Mouse (Mus musculus): ENCODE data around the gene Gm17428. TPM values are rescaled to one million over a fixed set of nuclear protein-coding genes. Genes with fewer than 3 reads are reported as not detected.
"Not testable (repeated sequence)": the region's sequence is repeated elsewhere in the genome, so short reads cannot be mapped to it uniquely, and the experiment has no call there.

Gene Gm17428
- polyA plus RNA-seq, 1 experiment from 2014 or later, result not detected

GRCm38 (mm10) chr14:54968344-54968743 lies 8.4 kb upstream of the Gm17428 start:
- ATAC-seq (ENCODE audit: low FRiP score, low TSS enrichment) (no peak), DNase-seq (ENCODE audit: low spot score) (no peak)
- Histone ChIP-seq H3K4me2 (replicated peaks; ENCODE audit: low read depth) (no peak overlapping the region), H3K9me3 (ENCODE audit: control insufficient read depth, low read length) (no peaks in the 10 kb centered on the region), H3K36me3 (ENCODE audit: control insufficient read depth, insufficient read depth, low read length) (no peaks in the 10 kb centered on the region), H3K4me1 (replicated peaks; ENCODE audit: control insufficient read depth, insufficient read depth) (no peaks in the 10 kb centered on the region), H3K27me3 (ENCODE audit: control insufficient read depth, insufficient read depth, low read length) (no peaks in the 10 kb centered on the region), H3K4me3 (ENCODE audit: low read depth, low read length) (no peak overlapping the region), H3K27ac (replicated peaks) (no peak overlapping the region), H3K9ac (ENCODE audit: low read length) (no peak overlapping the region)
- no peak for TF ChIP-seq CTCF (IDR thresholded peaks at IDR 0.05; ENCODE audit: low read depth)
- TF ChIP-seq EP300 (optimal IDR thresholded peaks at IDR 0.05), result no peak

DNA sequence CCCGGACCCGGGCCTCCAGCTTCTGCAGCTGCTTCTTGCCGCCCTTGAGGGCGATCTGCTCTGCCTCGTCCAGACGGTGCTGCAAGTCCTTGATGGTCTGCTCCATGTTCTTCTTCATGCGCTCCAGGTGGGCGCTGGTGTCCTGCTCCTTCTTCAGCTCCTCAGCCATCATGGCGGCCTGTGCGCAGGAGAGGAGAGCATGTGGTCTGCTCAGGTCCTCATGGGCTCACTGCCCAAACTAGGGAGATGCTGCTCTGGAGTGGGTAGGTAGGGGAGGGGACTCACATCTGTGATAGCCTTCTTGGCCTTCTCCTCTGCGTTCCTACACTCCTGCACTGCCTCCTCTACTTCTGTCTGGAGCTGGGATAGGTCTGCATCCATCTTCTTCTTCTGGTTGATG lies 3.9 kb upstream of the Gm17428 start:
- H3K4me3 ChIP-seq (ENCODE audit: low read depth, low read length); H3K27me3 ChIP-seq (ENCODE audit: control insufficient read depth, insufficient read depth, low read length); ATAC-seq (ENCODE audit: low FRiP score, low TSS enrichment); H3K9me3 ChIP-seq (ENCODE audit: control insufficient read depth, low read length); DNase-seq (ENCODE audit: low spot score); H3K4me1 ChIP-seq (replicated peaks; ENCODE audit: control insufficient read depth, insufficient read depth); H3K4me2 ChIP-seq (replicated peaks; ENCODE audit: low read depth); H3K36me3 ChIP-seq (ENCODE audit: control insufficient read depth, insufficient read depth, low read length); H3K27ac ChIP-seq (replicated peaks); H3K9ac ChIP-seq (ENCODE audit: low read length): not testable (repeated sequence)
- 91% methylated on average over 7 of the region's 11 CpGs for WGBS

GRCm38 (mm10) chr14:54974068-54974791 lies 2.5 kb upstream of the Gm17428 start:
- Histone ChIP-seq H3K4me2 (replicated peaks; ENCODE audit: low read depth) (no peak overlapping the region), H3K4me3 (ENCODE audit: low read depth, low read length) (no peak overlapping the region), H3K27ac (replicated peaks) (no peak overlapping the region), H3K9me3 (ENCODE audit: control insufficient read depth, low read length) (no peaks in the 10 kb centered on the region), H3K9ac (ENCODE audit: low read length) (no peak overlapping the region), H3K4me1 (replicated peaks; ENCODE audit: control insufficient read depth, insufficient read depth) (no peaks in the 10 kb centered on the region), H3K27me3 (ENCODE audit: control insufficient read depth, insufficient read depth, low read length) (no peaks in the 10 kb centered on the region), H3K36me3 (ENCODE audit: control insufficient read depth, insufficient read depth, low read length) (no peaks in the 10 kb centered on the region)
- no peak for DNase-seq (ENCODE audit: low spot score)
- TF ChIP-seq EP300 (optimal IDR thresholded peaks at IDR 0.05), result no peak
- no peak for TF ChIP-seq CTCF (IDR thresholded peaks at IDR 0.05; ENCODE audit: low read depth)
- no peak for ATAC-seq (ENCODE audit: low FRiP score, low TSS enrichment)
- WGBS, result 91% methylated on average over 6 of the region's 6 CpGs

- no peak for TF ChIP-seq CTCF (IDR thresholded peaks at IDR 0.05; ENCODE audit: low read depth)
- no peak for TF ChIP-seq EP300 (optimal IDR thresholded peaks at IDR 0.05)
- no peak for DNase-seq (ENCODE audit: low spot score)
- Histone ChIP-seq H3K4me1 (replicated peaks; ENCODE audit: control insufficient read depth, insufficient read depth) (no peaks in the 10 kb centered on the region), H3K4me2 (replicated peaks; ENCODE audit: low read depth) (no peak overlapping the region), H3K27me3 (ENCODE audit: control insufficient read depth, insufficient read depth, low read length) (no peaks in the 10 kb centered on the region), H3K9me3 (ENCODE audit: control insufficient read depth, low read length) (no peaks in the 10 kb centered on the region), H3K27ac (replicated peaks) (no peak overlapping the region), H3K36me3 (ENCODE audit: control insufficient read depth, insufficient read depth, low read length) (no peaks in the 10 kb centered on the region), H3K9ac (ENCODE audit: low read length) (no peak overlapping the region), H3K4me3 (ENCODE audit: low read depth, low read length) (no peak overlapping the region)
- WGBS, result 86% methylated on average over 8 of the region's 8 CpGs
- ATAC-seq (ENCODE audit: low FRiP score, low TSS enrichment), result no peak
These were observed 1.9 kb downstream of the Gm17428 start for GRCm38 (mm10) chr14:54978664-54979063.

DNA sequence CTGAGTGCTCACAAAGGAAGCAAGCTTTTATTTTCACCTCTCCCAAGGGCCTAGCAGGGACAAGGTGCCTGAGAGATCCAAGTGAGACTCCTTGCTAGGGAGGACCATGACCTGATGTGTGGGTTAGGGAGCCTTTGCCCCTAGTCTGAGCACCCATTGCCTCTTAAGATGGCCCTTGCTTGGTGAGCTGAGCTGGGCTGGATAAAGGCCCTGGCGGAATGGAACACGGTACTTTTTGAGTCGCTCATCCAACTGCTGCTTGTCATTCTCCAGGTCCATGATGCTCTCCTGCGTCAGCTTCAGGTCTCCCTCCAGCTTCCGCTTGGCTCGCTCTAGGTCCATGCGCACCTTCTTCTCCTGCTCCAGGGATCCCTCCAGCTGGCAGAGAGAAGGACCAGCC lies 5.2 kb downstream of the Gm17428 start:
- no peak overlapping the region for H3K27ac ChIP-seq (replicated peaks)
- H3K4me2 ChIP-seq (replicated peaks; ENCODE audit: low read depth), result no peak overlapping the region
- no peaks in the 10 kb centered on the region for H3K27me3 ChIP-seq (ENCODE audit: control insufficient read depth, insufficient read depth, low read length)
- H3K36me3 ChIP-seq (ENCODE audit: control insufficient read depth, insufficient read depth, low read length), result no peaks in the 10 kb centered on the region
- TF ChIP-seq EP300 (optimal IDR thresholded peaks at IDR 0.05), result no peak
- TF ChIP-seq CTCF (IDR thresholded peaks at IDR 0.05; ENCODE audit: low read depth), result no peak
- no peak for DNase-seq (ENCODE audit: low spot score)
- no peak for ATAC-seq (ENCODE audit: low FRiP score, low TSS enrichment)
- H3K9me3 ChIP-seq (ENCODE audit: control insufficient read depth, low read length), result no peaks in the 10 kb centered on the region
- no peaks in the 10 kb centered on the region for H3K4me1 ChIP-seq (replicated peaks; ENCODE audit: control insufficient read depth, insufficient read depth)
- WGBS, result 91% methylated on average over 7 of the region's 7 CpGs
- no peak overlapping the region for H3K4me3 ChIP-seq (ENCODE audit: low read depth, low read length)
- H3K9ac ChIP-seq (ENCODE audit: low read length), result no peak overlapping the region

DNA sequence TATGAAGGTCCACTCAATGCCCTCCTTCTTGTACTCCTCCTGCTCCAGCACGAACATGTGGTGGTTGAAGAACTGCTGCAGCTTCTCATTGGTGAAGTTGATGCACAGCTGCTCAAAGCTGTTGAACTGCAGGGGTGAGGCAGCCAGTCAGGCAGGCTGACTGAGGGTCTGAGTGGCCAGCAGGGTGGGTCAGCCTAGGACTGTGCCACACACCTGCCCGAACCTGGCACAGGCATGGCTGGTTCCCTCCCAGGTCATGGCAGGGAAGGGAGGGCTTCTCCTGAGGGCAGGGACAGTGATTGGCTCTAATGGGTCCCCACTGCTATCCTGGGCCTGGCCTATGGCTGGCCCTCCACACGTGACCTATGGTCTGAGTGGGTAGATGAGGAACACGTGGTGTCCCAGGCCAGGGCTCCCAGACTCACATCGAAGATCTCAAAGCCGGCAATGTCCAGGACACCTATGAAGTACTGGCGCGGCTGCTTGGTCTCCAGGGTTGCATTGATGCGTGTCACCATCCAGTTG lies 11.7 kb downstream of the Gm17428 start:
- not testable (repeated sequence) for ATAC-seq (ENCODE audit: low FRiP score, low TSS enrichment); H3K9me3 ChIP-seq (ENCODE audit: control insufficient read depth, low read length)
- 90% methylated on average over 9 of the region's 9 CpGs for WGBS

More for the DNA sequence above, 11.7 kb downstream of the Gm17428 start:
- H3K4me3 ChIP-seq (ENCODE audit: low read depth, low read length); H3K27ac ChIP-seq (replicated peaks); H3K4me2 ChIP-seq (replicated peaks; ENCODE audit: low read depth); DNase-seq (ENCODE audit: low spot score); H3K9ac ChIP-seq (ENCODE audit: low read length); H3K36me3 ChIP-seq (ENCODE audit: control insufficient read depth, insufficient read depth, low read length); H3K27me3 ChIP-seq (ENCODE audit: control insufficient read depth, insufficient read depth, low read length); H3K4me1 ChIP-seq (replicated peaks; ENCODE audit: control insufficient read depth, insufficient read depth): not testable (repeated sequence)
